Mouse (Mus musculus) cerebellum, adult 18-20 months (tissue): Measurements from ENCODE around the gene Ccdc137.

Experiments used
- DNase-seq, 2 experiments: peaks; one replicate each; pipeline ENCODE4 v3.0.0; 2021

The Ccdc137 gene

GRCm38 (mm10) chr11:120463536-120463935 lies 5.6 kb downstream of the Ccdc137 start:
- no peak for DNase-seq

- DNase-seq: no peak
Observed at GRCm38 (mm10) chr11:120464365-120464764, 6.5 kb downstream of the Ccdc137 start.

- DNase-seq: no peak
Observed at GRCm38 (mm10) chr11:120465521-120465920, 7.6 kb downstream of the Ccdc137 start.

GRCm38 (mm10) chr11:120467051-120467735 lies 9.3 kb downstream of the Ccdc137 start, which contains the start of gene Arl16:
Gene Arl16, minus strand, starts transcription at chr11:120467607.
- DNase-seq: peak; percentile 93 to 96

- DNase-seq: no peak
Observed at GRCm38 (mm10) chr11:120467736-120468092, 9.8 kb downstream of the Ccdc137 start.

- no peak for DNase-seq
Observed at GRCm38 (mm10) chr11:120472052-120472451, 14.1 kb downstream of the Ccdc137 start.

- no peak for DNase-seq
Observed at GRCm38 (mm10) chr11:120483448-120483934, 25.6 kb downstream of the Ccdc137 start.

GRCm38 (mm10) chr11:120484265-120484981 lies 26.5 kb downstream of the Ccdc137 start, which contains the start of gene Mrpl12:
Gene Mrpl12, plus strand, starts transcription at chr11:120484613.
- peak; percentile 91 to 92 for DNase-seq

- no peak for DNase-seq
Observed at GRCm38 (mm10) chr11:120485251-120485650, 27.3 kb downstream of the Ccdc137 start.

GRCm38 (mm10) chr11:120488516-120488915 lies 30.6 kb downstream of the Ccdc137 start:
- DNase-seq: no peak

- DNase-seq: peak; percentile 71 to 73
Observed at GRCm38 (mm10) chr11:120489054-120489761, 31.3 kb downstream of the Ccdc137 start.

- no peak for DNase-seq
Observed at GRCm38 (mm10) chr11:120490291-120491046, 32.6 kb downstream of the Ccdc137 start.

- DNase-seq: peak; percentile 90 to 92
Observed at GRCm38 (mm10) chr11:120491317-120492023, 33.6 kb downstream of the Ccdc137 start, which contains the start of gene Slc25a10. Gene Slc25a10, plus strand, starts transcription at chr11:120491840.

GRCm38 (mm10) chr11:120492024-120492877 lies 34.3 kb downstream of the Ccdc137 start:
- DNase-seq: no peak

- DNase-seq: no peak
Observed at GRCm38 (mm10) chr11:120492878-120493203, 34.9 kb downstream of the Ccdc137 start.

GRCm38 (mm10) chr11:120493351-120493750 lies 35.4 kb downstream of the Ccdc137 start:
- no peak for DNase-seq

- no peak for DNase-seq
Observed at GRCm38 (mm10) chr11:120493911-120494310, 36.0 kb downstream of the Ccdc137 start.

GRCm38 (mm10) chr11:120497436-120497835 lies 39.5 kb downstream of the Ccdc137 start:
- DNase-seq: no peak

- no peak for DNase-seq
Observed at GRCm38 (mm10) chr11:120498226-120498625, 40.3 kb downstream of the Ccdc137 start.

GRCm38 (mm10) chr11:120498891-120499290 lies 41.0 kb downstream of the Ccdc137 start:
- no peak for DNase-seq

- no peak for DNase-seq
Observed at GRCm38 (mm10) chr11:120499894-120500293, 42.0 kb downstream of the Ccdc137 start.
